Mouse (Mus musculus): ENCODE results near the gene Zfp697.
A peak's percentile ranks its signal among the peaks of the same experiment; 100 is the strongest.
"Not testable (repeated sequence)": the region's sequence is repeated elsewhere in the genome, so short reads cannot be mapped to it uniquely, and the experiment has no call there.

Gene Zfp697

GRCm38 (mm10) chr3:98422926-98423325 is 40.7 kb downstream of the Zfp697 start:
- no peak for DNase-seq

- no peak for DNase-seq
These were observed 44.5 kb downstream of the Zfp697 start for GRCm38 (mm10) chr3:98426749-98427148.

DNA sequence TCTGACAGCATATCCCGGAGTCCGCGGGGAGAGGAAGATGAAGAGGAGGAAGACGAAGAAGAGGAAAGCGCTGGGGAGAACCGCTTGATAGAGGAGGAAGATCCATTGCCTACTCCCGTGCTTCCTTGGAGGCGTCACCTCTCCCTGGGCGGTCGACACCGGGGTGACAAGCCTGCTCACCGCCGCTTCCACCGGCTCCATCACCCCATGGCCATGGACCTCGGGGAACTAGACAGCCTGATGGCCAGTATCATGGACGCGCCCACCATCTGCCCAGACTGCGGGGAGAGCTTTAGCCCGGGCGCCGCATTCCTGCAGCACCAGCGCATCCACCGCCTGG is 45.0 kb downstream of the Zfp697 start:
- DNase-seq = no peak

DNA sequence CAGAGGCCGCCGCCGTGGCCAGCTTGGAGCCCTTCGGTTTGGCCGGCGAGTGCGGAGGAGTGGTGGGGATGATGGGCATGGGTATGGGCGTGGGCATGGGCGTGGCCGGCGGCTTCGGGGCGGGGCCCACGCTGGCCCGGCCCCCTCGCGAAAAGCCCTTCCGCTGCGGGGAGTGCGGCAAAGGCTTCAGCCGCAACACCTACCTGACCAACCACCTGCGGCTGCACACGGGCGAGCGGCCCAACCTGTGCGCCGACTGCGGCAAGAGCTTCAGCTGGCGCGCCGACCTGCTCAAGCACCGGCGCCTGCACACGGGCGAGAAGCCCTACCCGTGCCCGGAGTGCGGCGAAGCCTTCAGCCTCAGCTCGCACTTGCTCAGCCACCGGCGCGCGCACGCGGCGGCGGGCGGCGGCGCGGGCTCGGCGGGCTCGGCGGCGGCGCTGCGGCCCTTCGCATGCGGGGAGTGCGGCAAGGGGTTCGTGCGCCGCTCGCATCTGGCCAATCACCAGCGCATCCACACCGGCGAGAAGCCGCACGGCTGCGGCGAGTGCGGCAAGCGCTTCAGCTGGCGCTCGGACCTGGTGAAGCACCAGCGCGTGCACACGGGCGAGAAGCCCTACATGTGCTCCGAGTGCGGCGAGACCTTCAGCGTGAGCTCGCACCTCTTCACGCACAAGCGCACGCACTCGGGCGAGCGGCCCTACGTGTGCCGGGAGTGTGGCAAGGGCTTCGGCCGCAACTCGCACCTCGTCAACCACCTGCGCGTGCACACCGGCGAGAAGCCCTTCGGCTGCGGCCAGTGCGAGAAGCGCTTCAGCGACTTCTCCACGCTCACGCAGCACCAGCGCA is 45.6 kb downstream of the Zfp697 start:
- peak; percentile 80 to 84 for DNase-seq

- no peak for DNase-seq
These were observed 46.2 kb downstream of the Zfp697 start for GRCm38 (mm10) chr3:98428449-98428775.

DNA sequence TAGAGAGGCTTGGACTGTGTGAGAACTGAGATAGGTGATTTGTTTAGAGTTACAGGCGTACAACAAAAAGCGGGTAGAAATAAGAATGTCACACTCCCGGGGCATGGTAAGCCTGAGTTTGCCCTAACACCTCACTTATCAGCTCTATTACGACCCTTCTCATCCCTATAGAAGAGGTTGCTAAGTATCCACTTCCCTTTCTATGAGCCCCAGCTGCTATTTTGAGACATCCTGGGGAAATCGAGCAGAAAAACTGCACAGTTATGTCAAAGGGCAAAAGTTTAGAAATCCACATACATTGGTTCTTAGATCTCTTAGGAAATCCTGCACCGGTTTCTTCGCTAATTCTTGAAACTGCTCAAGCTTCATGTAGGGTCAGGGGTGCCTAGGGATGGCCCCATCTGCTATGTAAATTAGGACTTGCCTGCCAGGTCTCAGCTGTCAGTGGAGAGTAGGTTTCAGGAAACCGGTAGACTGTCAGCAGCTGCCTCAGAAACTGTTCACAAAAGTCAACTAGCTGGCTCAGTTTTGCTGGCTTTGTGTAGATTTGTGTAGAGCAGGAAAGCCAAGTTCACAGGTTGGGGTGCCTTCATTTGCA is 46.8 kb downstream of the Zfp697 start:
- no peak for DNase-seq

DNA sequence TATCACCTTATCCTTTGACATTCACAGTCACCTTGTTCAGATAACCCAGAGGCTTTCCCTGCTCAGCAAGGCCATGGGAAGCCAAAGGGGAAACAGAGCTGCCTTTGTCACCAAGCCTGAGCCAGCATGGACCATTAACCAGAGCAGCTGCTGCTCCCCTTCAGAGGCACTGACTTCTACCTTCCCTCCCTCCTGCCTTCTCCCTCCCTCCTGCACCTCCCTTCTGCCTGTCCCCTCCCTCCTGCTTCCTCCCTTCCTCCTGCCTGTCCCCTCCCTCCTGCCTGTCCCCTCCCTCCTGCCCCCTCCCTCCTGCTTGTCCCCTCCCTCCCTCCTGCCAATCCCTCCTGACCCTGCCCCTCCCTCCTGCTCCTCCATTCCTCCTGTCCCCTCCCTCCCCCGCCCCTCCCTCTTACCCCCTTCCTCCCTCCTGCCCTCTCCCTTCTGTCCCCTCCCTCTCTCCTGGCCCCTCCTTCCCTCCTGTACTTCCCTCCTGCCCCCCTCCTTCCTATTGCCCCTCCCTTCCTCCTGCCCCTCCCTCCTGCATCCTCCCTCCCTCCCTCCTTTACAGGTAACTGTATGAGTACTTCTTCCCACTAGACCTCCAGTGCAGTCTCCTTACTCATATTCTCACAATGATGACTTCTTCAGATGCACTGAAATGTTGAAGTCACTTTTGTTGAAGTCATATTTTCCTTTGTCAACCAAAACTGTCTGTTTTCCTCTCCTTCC is 52.0 kb downstream of the Zfp697 start:
- no peak for DNase-seq

- DNase-seq = no peak
These were observed 52.8 kb downstream of the Zfp697 start for GRCm38 (mm10) chr3:98435030-98435429.

DNA sequence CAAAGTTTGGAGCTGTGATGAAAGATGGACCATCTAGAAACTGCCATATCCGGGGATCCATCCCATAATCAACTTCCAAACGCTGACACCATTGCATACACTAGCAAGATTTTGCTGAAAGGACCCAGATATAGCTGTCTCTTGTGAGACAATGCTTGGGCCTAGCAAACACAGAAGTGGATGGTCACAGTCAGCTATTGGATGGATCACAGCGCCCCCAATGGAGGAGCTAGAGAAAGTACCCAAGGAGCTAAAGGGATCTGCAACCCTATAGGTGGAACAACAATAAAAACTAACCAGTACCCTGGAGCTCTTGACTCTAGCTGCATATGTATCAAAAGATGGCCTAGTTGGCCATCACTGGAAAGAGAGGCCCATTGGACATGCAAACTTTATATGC is 60.0 kb downstream of the Zfp697 start:
- DNase-seq = not testable (repeated sequence)

DNA sequence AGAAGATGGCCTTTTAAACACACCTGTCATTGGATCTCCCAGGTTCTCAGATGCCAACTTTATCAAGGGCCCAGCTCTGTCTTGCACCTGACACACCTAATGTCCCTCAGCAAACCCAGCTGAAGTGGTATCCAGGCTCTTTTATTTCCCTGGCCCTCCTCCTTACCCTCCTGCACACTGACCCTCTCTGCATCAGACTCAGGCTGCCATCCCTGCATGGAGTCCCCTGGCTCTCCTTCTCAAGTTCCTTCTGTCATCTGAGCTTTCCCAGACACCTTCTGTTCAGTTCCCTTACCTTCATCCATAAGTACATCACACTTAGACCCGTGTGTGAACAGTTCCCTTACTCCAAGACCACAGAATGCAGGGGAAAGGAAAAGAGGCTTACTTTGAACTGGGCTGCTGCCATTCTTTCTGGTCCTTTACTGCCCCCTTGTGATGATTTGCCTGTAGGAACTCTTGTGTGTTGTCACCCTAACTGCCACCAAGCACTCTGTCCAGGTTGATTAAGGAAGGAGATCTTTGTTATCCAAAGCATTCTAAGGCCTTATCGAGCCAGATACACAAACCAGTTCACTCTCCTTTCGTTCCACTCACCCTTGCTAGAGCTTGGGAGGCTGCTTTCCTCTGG is 61.0 kb downstream of the Zfp697 start:
- not testable (repeated sequence) for DNase-seq

- not testable (repeated sequence) for DNase-seq
These were observed 61.7 kb downstream of the Zfp697 start for GRCm38 (mm10) chr3:98443924-98444323.

DNA sequence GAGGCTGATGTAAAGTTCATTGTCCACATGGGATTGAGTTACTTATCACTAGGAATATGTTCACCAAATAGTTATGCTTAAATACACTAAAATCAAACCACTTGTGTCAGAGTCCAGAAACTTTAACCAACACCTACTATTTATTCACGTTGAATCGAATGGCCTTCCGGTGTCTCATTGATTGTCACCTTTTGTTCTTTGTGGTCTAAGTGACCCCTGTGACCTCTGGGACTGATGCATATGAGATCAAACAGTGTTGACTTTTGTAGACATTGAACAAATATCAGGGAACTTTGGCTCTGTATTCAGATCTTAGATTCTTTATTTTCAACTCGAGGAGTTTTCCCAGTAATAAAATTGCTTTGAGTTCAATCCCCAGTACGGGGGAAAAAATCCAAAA is 71.5 kb downstream of the Zfp697 start:
- DNase-seq = not testable (repeated sequence)

DNA sequence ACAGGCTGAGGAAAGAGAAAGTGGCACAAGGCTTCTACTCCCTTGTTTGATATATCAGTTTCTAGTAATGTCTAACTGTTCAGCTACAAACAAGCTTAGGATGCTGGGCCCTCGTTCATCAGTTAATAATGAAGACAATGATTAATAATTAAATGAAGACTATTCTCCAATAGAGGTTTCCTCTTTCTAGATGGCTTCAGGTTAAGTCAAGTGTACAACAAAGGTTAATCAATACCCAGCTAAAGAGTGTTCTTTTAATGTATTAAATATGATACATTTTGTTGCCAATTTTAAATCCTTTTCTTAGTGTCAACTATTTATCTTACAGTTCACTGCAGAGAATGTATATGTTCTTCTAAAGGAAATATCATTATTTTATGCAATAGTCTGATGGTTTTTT is 74.8 kb downstream of the Zfp697 start, which contains the start of gene Gm4450:
TSS of gene Gm4450 (minus strand) at position 101 of the 400 bp plus-strand sequence.
- DNase-seq = not testable (repeated sequence)

DNA sequence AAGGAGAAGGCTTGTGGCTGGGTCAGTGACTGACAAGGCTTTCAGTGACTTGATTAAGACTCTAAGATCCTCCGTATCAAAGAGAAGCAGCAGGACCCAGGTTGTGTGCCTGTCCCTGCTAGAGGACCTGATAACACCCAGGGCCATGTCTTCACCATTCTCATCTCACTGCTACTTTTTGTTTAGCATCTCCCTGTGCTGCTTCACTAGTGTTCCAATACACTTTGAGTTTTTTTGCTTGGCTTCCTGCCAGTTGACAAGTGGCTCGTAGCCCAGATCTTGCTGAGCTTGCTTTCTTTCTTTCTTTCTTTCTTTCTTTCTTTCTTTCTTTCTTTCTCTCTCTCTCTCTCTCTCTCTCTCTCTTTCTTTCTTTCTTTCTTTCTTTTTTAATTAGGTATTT is 87.1 kb downstream of the Zfp697 start:
- DNase-seq = not testable (repeated sequence)

- DNase-seq = not testable (repeated sequence)
These were observed 88.8 kb downstream of the Zfp697 start for GRCm38 (mm10) chr3:98471057-98471456.

- DNase-seq = not testable (repeated sequence)
These were observed 89.2 kb downstream of the Zfp697 start for GRCm38 (mm10) chr3:98471499-98471898.

DNA sequence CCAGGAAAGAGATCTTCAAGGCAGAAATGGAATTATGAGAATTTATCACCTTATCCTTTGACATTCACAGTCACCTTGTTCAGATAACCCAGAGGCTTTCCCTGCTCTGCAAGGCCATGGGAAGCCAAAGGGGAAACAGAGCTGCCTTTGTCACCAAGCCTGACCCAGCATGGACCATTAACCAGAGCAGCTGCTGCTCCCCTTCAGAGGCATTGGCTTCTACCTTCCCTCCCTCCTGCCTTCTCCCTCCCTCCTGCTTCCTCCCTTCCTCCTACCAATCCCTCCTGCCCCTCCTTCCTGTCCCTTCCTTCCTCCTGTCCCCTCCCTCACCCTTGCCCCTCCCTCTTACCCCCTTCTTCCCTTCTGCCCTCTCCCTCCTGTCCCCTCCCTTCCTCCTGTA is 111.9 kb downstream of the Zfp697 start:
- DNase-seq = not testable (repeated sequence)

DNA sequence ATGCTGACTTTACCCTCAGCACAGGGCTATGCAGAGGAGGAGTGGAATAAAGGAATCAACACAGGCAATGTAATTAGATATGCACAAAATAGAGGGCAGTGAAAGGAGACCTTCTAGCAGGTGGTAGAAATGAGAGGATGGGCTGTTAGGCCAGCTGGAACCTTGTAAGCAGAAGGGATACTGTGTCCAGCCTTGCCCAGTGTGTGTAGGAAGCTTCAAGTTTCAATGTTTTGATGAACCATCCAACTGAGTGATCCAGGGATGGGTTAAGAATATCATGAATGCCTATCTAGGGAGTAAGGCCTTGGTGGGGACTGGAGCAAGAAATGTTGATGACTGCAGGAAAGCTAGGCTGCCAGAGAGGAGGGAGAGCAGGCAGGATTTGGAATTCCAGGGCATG is 112.8 kb downstream of the Zfp697 start:
- not testable (repeated sequence) for DNase-seq

GRCm38 (mm10) chr3:98496762-98497161 is 114.5 kb downstream of the Zfp697 start:
- DNase-seq = not testable (repeated sequence)

- not testable (repeated sequence) for DNase-seq
These were observed 115.1 kb downstream of the Zfp697 start for GRCm38 (mm10) chr3:98497401-98497800.

DNA sequence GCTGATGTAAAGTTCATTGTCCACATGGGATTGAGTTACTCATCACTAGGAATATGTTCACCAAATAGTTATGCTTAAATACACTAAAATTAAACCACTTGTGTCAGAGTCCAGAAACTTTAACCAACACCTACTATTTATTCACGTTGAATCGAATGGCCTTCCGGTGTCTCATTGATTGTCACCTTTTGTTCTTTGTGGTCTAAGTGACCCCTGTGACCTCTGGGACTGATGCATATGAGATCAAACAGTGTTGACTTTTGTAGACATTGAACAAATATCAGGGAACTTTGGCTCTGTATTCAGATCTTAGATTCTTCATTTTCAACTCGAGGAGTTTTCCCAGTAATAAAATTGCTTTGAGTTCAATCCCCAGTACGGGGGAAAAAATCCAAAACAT is 125.0 kb downstream of the Zfp697 start:
- DNase-seq = not testable (repeated sequence)

DNA sequence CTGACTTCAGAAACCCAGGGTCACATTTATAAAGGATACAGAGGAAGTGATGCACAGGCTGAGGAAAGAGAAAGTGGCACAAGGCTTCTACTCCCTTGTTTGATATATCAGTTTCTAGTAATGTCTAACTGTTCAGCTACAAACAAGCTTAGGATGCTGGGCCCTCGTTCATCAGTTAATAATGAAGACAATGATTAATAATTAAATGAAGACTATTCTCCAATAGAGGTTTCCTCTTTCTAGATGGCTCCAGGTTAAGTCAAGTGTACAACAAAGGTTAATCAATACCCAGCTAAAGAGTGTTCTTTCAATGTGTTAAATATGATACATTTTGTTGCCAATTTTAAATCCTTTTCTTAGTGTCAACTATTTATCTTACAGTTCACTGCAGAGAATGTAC is 128.2 kb downstream of the Zfp697 start, which contains the start of gene Hsd3b4:
TSS of gene Hsd3b4 (minus strand) at position 101 of the 400 bp plus-strand sequence.
- DNase-seq = not testable (repeated sequence)

GRCm38 (mm10) chr3:98522779-98523178 is 140.5 kb downstream of the Zfp697 start:
- not testable (repeated sequence) for DNase-seq
